Mouse (Mus musculus) cerebellum, adult 2 months (tissue): ENCODE data around the gene Art4. TPM values are rescaled to one million over a fixed set of nuclear protein-coding genes. Genes with fewer than 3 reads are reported as not detected.

ENCODE experiments used
- DNase-seq, 2 experiments: peaks; one replicate each; pipeline ENCODE4 v3.0.0; 2021
- H3K27ac ChIP-seq: fragments of 200-500 bp; 2 replicates; pipeline ENCODE4 v1.5.1; 2012; ENCODE audit warnings: low read length, control low read depth, inconsistent platforms; ENCODE audit not compliant: insufficient read depth
- H3K27me3 ChIP-seq: fragments of 200-500 bp; 2 replicates; pipeline ENCODE4 v1.6.1; 2012; ENCODE audit warnings: inconsistent platforms, mild to moderate bottlenecking, low read length, moderate library complexity; ENCODE audit not compliant: control insufficient read depth, insufficient read depth
- H3K4me1 ChIP-seq: fragments of 200-500 bp; 2 replicates; pipeline ENCODE4 v1.6.1; 2011; ENCODE audit warnings: low read length; ENCODE audit not compliant: control insufficient read depth, insufficient read depth
- H3K4me3 ChIP-seq: fragments of 200-500 bp; replicated peaks from 2 replicates; pipeline ENCODE3; 2011; ENCODE audit warnings: mild to moderate bottlenecking, low read depth, low read length, control low read depth; ENCODE audit not compliant: insufficient read depth
- CTCF ChIP-seq: fragments of 200-500 bp; IDR thresholded peaks from 2 replicates; pipeline ENCODE4 v1.5.1; 2011; ENCODE audit warnings: low read depth, mild to moderate bottlenecking, control low read depth, low read length, moderate library complexity, borderline replicate concordance; ENCODE audit not compliant: insufficient read depth
- POLR2A ChIP-seq: fragments of 200-500 bp; IDR thresholded peaks from 2 replicates; pipeline ENCODE4 v1.6.1; 2011; ENCODE audit warnings: low read length, control low read depth, borderline replicate concordance; ENCODE audit not compliant: insufficient read depth
- WGBS: fragments of 180-500 bp; shearing (Covaris S2); methylation state at CpG from one replicate; pipeline ENCODE4 v1.1.7; 2018; 5-methylcytosine and 5-hydroxymethylcytosine counted together
- polyA plus RNA-seq: library from polyadenylated mRNA; depleted of rRNA; stranded (reverse); fragments of >200 nt; gene quantifications from 2 replicates; pipeline ENCODE4 v1.2.3, GENCODE M21; 2012

The Art4 gene
- polyA plus RNA-seq, 1 experiment = 0.29 TPM

DNA sequence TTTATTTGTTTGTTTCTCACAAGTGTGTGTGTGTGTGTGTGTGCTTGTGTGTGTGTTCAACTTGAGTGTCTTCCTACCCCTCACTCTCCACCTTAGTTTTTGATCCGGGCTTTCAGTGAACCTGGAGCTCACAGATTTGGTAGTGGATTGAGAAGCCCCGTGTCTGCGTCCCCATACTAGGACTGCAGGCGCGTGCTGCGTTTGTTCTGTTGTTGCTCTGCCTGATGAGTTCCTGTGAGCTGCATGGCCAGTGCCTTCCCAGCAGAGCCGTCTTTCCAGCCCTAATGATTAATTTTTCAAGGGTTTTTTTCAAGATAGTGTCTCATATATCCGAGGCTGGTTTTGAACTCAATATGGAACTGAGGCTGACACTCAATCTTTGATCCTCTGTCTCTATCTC lies 887 bp upstream of the Art4 start:
- no peak overlapping the region for H3K27ac ChIP-seq
- H3K27me3 ChIP-seq = no peaks in the 10 kb centered on the region
- TF ChIP-seq CTCF (no peak), POLR2A (no peak)
- DNase-seq = no peak
- no peaks in the 10 kb centered on the region for H3K4me1 ChIP-seq
- WGBS = 83% methylated on average over 8 of the region's 8 CpGs
- no peak overlapping the region for H3K4me3 ChIP-seq

DNA sequence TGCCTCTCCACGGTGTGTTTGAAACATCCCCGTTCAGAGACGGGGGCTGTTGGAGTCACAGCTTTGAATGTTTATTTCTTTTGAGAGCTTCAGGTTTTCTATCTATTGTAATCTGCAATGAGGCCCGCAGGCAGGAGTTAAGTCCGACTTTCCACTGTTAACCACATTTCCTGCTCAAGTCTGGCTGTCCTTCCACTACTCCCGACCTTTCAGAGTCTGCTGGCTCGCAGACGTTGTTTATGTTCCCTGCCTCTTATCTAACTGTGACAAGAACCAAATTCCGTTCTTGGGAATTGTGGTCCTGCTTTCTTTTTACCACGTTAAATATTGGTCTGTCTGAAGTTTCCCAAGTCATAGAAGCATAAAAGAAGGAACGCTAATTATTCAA lies 334 bp upstream of the Art4 start:
- 71% methylated on average over 11 of the region's 11 CpGs for WGBS
- H3K4me1 ChIP-seq = no peaks in the 10 kb centered on the region
- TF ChIP-seq POLR2A (no peak), CTCF (no peak)
- no peak overlapping the region for H3K4me3 ChIP-seq
- no peak overlapping the region for H3K27ac ChIP-seq
- no peaks in the 10 kb centered on the region for H3K27me3 ChIP-seq
- DNase-seq = no peak

DNA sequence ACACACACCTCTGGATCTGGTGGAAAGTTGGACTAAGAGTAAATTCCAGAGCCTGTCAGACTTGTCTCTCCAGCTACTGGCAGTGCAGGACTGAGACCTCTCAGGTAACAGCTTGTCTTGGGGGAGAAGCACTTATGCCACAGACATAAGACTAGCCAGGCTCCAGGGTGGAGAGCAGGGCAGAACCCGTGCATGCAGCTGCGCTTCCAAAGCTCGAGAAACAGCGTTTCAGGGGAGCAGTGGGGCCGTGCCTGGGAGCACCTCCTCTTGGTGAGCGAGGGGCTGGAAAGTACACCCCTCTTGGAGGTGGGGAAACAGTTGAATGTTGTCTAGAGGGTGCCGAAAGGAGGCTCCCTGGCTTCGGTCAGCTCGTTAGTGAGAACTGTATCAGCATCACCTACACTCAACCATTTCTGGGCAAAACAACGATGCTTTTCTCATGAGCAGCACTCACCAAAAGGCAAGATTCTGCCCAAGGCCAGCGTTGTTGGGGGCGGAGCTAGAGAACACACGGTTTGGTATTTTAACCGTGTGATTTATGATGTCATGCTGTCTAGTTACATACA lies 1.4 kb downstream of the Art4 start:
- 67% methylated on average over 14 of the region's 14 CpGs for WGBS
- TF ChIP-seq CTCF (no peak), POLR2A (no peak)
- Histone ChIP-seq H3K27ac (no peak overlapping the region), H3K27me3 (no peaks in the 10 kb centered on the region), H3K4me3 (no peak overlapping the region), H3K4me1 (no peaks in the 10 kb centered on the region)
- no peak for DNase-seq

DNA sequence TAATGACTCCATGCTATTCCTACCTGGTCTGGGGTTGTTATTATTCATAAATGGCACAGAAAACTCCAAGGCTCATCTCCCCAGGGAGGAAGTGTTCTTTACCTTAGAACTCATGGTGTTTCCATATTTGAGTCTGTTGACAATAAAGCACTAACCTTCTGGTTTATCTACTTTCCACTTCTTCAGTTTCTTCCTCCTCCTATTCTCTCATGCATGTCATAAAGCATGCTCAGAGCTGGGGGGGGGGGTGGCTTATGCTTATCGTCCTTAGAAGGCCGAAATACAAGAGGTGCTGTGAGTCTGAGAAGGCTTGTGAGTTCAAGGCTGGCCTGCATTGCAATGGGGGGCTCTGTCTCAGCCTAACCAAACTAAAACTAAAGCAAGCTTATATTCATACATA lies 2.4 kb downstream of the Art4 start:
- 77% methylated on average over 2 of the region's 2 CpGs for WGBS
- no peak for DNase-seq
- Histone ChIP-seq H3K27ac (no peak overlapping the region), H3K4me3 (no peak overlapping the region), H3K27me3 (no peaks in the 10 kb centered on the region), H3K4me1 (no peaks in the 10 kb centered on the region)
- TF ChIP-seq POLR2A (no peak), CTCF (no peak)

DNA sequence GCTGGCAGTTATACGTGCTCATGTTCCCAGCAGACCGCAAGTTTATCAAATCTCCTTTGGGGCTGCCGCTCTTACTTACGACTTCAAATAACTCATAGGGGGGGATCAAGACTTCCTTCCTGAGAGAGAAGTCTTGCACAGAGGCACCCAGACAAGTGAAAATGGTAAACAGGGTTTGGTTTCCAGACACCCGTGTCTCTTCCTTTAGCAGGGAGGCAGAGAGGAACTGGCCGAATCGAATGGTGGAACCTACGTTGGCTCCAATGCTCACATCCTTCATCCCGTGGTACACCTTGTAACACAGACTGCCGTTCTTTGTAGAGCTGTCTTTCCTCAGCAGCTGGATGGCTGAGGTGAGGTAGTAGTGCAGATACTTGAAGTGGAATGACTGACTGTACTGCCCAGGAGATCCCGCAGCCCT lies 3.2 kb downstream of the Art4 start:
- TF ChIP-seq POLR2A (no peak), CTCF (no peak)
- H3K4me1 ChIP-seq = no peaks in the 10 kb centered on the region
- H3K4me3 ChIP-seq = no peak overlapping the region
- no peak overlapping the region for H3K27ac ChIP-seq
- no peaks in the 10 kb centered on the region for H3K27me3 ChIP-seq
- 90% methylated on average over 11 of the region's 11 CpGs for WGBS
- no peak for DNase-seq

DNA sequence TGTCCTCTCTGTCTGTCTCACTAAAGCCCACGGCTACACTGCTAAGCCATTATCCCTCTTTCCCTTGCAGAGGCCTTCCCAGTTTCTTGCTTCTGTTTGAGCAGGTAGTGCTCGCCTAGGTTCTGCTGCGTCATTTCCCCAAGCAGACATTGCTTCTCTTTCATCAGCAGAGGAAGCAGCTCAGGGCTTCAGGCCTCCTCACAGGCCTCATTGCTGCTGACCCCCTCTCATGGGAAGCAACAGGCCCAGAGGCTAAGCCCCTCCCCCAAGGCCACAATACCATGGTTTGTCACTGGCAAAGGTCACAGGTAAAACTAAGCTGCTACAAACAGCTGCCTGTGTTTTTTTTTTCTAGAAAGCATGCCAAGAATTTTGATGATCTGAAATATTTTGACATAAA lies 4.8 kb downstream of the Art4 start:
- H3K27me3 ChIP-seq = no peaks in the 10 kb centered on the region
- no peak for DNase-seq
- no peaks in the 10 kb centered on the region for H3K4me1 ChIP-seq
- H3K27ac ChIP-seq = no peak overlapping the region
- H3K4me3 ChIP-seq = no peak overlapping the region
- TF ChIP-seq CTCF (no peak), POLR2A (no peak)
- 75% methylated on average over 3 of the region's 3 CpGs for WGBS

DNA sequence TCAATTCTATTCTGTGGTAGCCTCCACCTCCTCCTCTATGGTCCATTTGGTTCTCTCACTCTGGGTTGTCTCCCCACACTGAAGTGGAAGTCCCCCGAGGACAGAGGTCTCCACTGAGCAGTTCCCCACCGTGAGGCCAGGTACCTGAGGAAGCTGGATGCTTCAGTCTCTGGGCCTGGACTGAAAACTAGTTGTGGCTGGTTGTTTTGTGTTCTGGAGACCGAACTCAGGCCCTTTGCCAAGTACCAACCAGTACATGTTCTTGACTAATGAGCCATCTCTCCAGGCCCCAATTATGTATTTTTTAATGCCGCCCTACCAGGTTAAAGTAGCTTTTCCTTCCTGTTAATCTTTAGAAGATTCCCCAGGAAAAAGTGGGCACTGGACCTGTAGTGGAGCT lies 5.2 kb downstream of the Art4 start:
- no peak for DNase-seq
- Histone ChIP-seq H3K27me3 (no peaks in the 10 kb centered on the region), H3K27ac (no peak overlapping the region), H3K4me3 (no peak overlapping the region), H3K4me1 (no peaks in the 10 kb centered on the region)
- 81% methylated on average over 4 of the region's 4 CpGs for WGBS
- no peak for TF ChIP-seq POLR2A
- TF ChIP-seq CTCF = no peak

DNA sequence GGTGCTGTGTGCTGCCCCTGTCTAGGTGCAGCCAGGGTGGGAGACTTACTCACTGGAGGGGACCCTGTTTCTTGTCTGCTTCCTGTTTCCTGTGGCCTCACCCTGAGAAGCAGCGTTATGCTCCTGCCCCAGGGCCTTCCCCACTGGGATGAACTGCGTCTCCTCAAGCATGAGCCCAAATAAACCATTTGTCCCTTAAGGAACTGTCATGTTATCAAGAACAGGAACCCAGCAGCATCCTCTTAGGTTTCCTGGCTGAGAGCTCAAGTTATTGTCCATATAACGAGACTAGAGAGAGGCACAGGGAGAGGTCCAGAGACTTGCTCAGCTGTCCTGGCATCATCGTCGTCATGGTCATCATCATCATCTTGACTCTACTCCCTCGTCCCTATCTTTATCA lies 7.3 kb downstream of the Art4 start:
- Histone ChIP-seq H3K27ac (no peak overlapping the region), H3K4me3 (no peak overlapping the region), H3K27me3 (no peaks in the 10 kb centered on the region), H3K4me1 (no peaks in the 10 kb centered on the region)
- DNase-seq = no peak
- TF ChIP-seq CTCF = no peak
- no peak for TF ChIP-seq POLR2A
- 72% methylated on average over 6 of the region's 6 CpGs for WGBS
